Mouse (Mus musculus): ENCODE measurements around the gene Aplp2.

- no peak for TF ChIP-seq TAL1 (IDR thresholded peaks at IDR 0.05; ENCODE audit: low read length)
- no peak for TF ChIP-seq GATA1 (IDR thresholded peaks at IDR 0.05; ENCODE audit: low read length)
These were observed 36.0 kb upstream of the Aplp2 start for GRCm38 (mm10) chr9:31247447-31248220.

Measured in erythroblast, embryonic 14.5 days (primary cell).